In the genomic region with DNA sequence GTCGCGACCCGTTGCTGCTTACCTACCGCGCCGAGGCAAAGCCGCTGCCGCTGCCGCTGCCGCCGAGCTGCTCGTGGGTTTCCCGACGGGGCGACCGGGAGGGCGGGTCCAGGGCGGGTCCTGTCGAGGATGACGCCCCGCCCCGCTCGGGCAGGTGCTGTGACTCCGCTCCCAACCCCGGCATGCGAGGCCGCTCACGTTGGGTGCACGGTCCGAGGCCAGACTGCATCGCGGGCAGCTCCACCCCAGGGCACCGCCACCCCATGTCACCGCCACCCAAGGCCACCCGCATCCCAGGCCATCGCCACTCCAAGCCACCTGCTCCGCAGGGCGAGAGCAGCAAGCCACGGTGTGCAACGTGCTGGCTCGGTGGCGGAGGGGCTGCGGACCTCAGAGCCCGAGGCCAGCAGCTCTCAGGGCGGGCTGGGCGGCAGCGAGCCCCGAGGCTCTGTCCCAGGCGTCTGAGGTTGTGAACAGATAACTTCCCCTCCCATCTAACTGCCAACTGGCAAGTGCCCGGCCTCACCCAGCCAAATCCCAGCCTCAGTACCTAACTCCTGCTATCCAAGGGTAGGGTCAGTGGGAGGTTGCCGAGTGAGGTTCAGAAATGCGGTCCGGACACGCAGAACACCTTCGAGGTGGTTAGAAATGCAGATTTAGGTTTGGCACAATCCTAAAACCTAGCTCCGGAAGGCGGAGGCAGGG, we compare ENCODE assay signal across 8 mouse cellular contexts. TPM values are rescaled to one million over a fixed set of nuclear protein-coding genes. Genes with fewer than 3 reads are reported as not detected.
DNase-seq lines count a peak whose midpoint lies in the region; ATAC-seq lines count a peak whose summit lies in the region.

TSS of gene Galnt6 (minus strand) at position 96 of the 705 bp plus-strand sequence.

- no peak within 1 kb of the TSS for H3K27ac ChIP-seq in heart, embryonic 14.5 days (replicated peaks in 1 of 2; ENCODE audit: control insufficient read depth in 1 of 2, insufficient read depth in 1 of 2, low read depth in 2 of 2, low read length in 2 of 2)
- H3K27ac ChIP-seq in heart, embryonic 15.5 days: no peak within 1 kb of the TSS
- H3K27ac ChIP-seq in liver, embryonic 11.5 days (ENCODE audit: low read depth, low read length): no peak within 1 kb of the TSS

- peaks cover 9 to 11% of the 10 kb centered on the region in 2 experiments; a peak in 3 of 4 replicates for H3K4me1 ChIP-seq in heart, embryonic 14.5 days (ENCODE audit: control insufficient read depth in 2 of 2, insufficient read depth in 2 of 2, low read length in 2 of 2)
- H3K4me1 ChIP-seq in heart, embryonic 15.5 days (replicated peaks): peaks cover 18% of the 10 kb centered on the region
- H3K4me1 ChIP-seq in liver, embryonic 11.5 days (replicated peaks; ENCODE audit: control insufficient read depth, insufficient read depth, low read length): peaks cover 21% of the 10 kb centered on the region

- DNase-seq in heart, adult 9 months (ENCODE audit: low spot score in 2 of 2): no peak
- peak; percentile 28 for DNase-seq in adrenal gland, postnatal 25 days
- peak; percentile 54 for DNase-seq in liver, embryonic 11.5 days (ENCODE audit: low spot score)
- DNase-seq in thymus, adult 18-20 months: peak; percentile 55 to 62
- DNase-seq in left cerebral cortex, adult 9 months (ENCODE audit: low spot score in 2 of 2): no peak

- no peaks in the 10 kb centered on the region for H3K36me3 ChIP-seq in heart, embryonic 14.5 days (ENCODE audit: control insufficient read depth, insufficient read depth, low read length)
- no peaks in the 10 kb centered on the region for H3K36me3 ChIP-seq in heart, embryonic 15.5 days
- H3K36me3 ChIP-seq in liver, embryonic 11.5 days (ENCODE audit: control insufficient read depth, insufficient read depth, low read length): no peaks in the 10 kb centered on the region

- H3K27me3 ChIP-seq in heart, embryonic 14.5 days (ENCODE audit: control insufficient read depth, insufficient read depth, low read length): peaks cover 50% of the 10 kb centered on the region
- H3K27me3 ChIP-seq in heart, embryonic 15.5 days: peaks cover 61% of the 10 kb centered on the region
- peaks cover 48% of the 10 kb centered on the region for H3K27me3 ChIP-seq in liver, embryonic 11.5 days (replicated peaks; ENCODE audit: control insufficient read depth, insufficient read depth, low read length)

- ATAC-seq in heart, embryonic 14.5 days (ENCODE audit: insufficient number of reproducible peaks, insufficient read depth, low FRiP score, low read depth): no peak
- no peak for ATAC-seq in heart, embryonic 15.5 days (replicated peaks; ENCODE audit: insufficient number of reproducible peaks, insufficient read depth, low FRiP score, low read depth)
- ATAC-seq in liver, embryonic 11.5 days (replicated peaks; ENCODE audit: low FRiP score): peak; percentile 53; the same call in 1 of the 2 replicates
- ATAC-seq in monocyte, adult 5-6 weeks (replicated peaks; ENCODE audit: insufficient number of reproducible peaks, low FRiP score, low TSS enrichment, poor library complexity, severe bottlenecking): no peak

- H3K9ac ChIP-seq in heart, embryonic 14.5 days (ENCODE audit: low read length): peak within 1 kb of the TSS; percentile 21; the same call in 1 of the 2 replicates
- no peak within 1 kb of the TSS for H3K9ac ChIP-seq in heart, embryonic 15.5 days
- peak within 1 kb of the TSS; percentile 40; the same call in 1 of the 2 replicates for H3K9ac ChIP-seq in liver, embryonic 11.5 days (ENCODE audit: low read depth, low read length)

- H3K4me2 ChIP-seq in heart, embryonic 14.5 days (ENCODE audit: low read length): peak within 1 kb of the TSS; percentile 74
- H3K4me2 ChIP-seq in heart, embryonic 15.5 days: peak within 1 kb of the TSS; percentile 65
- peak within 1 kb of the TSS; percentile 78 for H3K4me2 ChIP-seq in liver, embryonic 11.5 days

- no peaks in the 10 kb centered on the region for H3K9me3 ChIP-seq in heart, embryonic 14.5 days (ENCODE audit: control insufficient read depth, low read length)
- H3K9me3 ChIP-seq in heart, embryonic 15.5 days (replicated peaks): no peaks in the 10 kb centered on the region
- H3K9me3 ChIP-seq in liver, embryonic 11.5 days (ENCODE audit: control insufficient read depth, low read length): no peaks in the 10 kb centered on the region

- 12% methylated on average over 26 of the region's 57 CpGs for WGBS in heart, embryonic 14.5 days
- WGBS in heart, embryonic 15.5 days: 6% methylated on average over 54 of the region's 57 CpGs
- WGBS in liver, embryonic 11.5 days: 7% methylated on average over 56 of the region's 57 CpGs

- peak within 1 kb of the TSS; percentile 20 to 42 for H3K4me3 ChIP-seq in heart, embryonic 14.5 days (ENCODE audit: control insufficient read depth in 1 of 2, insufficient read depth in 1 of 2, low read depth in 1 of 2, low read length in 2 of 2)
- H3K4me3 ChIP-seq in heart, embryonic 15.5 days: peak within 1 kb of the TSS; percentile 43
- H3K4me3 ChIP-seq in liver, embryonic 11.5 days (ENCODE audit: low read depth, low read length): peak within 1 kb of the TSS; percentile 48

RNA-seq across cellular contexts. Expression of gene Galnt6, which starts in this region (rescaled TPM):
- polyA plus RNA-seq in heart, embryonic 14.5 days (2014; fragmentation: Nextera tagmentation; extraction: Ambion mirVana): 0.08 and 0.12 TPM in 2 replicates
- total RNA-seq in adrenal gland, postnatal 25 days (2021): 3.8 and 6.3 TPM in 2 replicates
- polyA plus RNA-seq in heart, embryonic 15.5 days (2015; fragmentation: Nextera tagmentation; extraction: Ambion mirVana): 0.31 and 1.2 TPM in 2 replicates
- 1.2 and 1.6 TPM in 2 replicates for polyA plus RNA-seq in liver, embryonic 11.5 days (2014; fragmentation: Nextera tagmentation; extraction: Ambion mirVana)
- 43.8 to 60.6 TPM (median 51.3 TPM) in 3 replicates for total RNA-seq in monocyte, adult 5-6 weeks (2017)

Comparison
In these comparisons a context has a peak if more than half of its experiments do, and no peak if none do; other contexts are left out.
1. DNase-seq: peak in adrenal gland, postnatal 25 days (single experiment), liver, embryonic 11.5 days (single experiment) and thymus, adult 18-20 months (2 of 2); none in heart, adult 9 months (0 of 2) and left cerebral cortex, adult 9 months (0 of 2).
2. Peak in every context shown above with its lines, with median percentiles within 50 percentile points of each other: H3K4me2 ChIP-seq and H3K4me3 ChIP-seq.